Mouse (Mus musculus): ENCODE measurements around the gene Hoxd4. TPM values are rescaled to one million over a fixed set of nuclear protein-coding genes. Genes with fewer than 3 reads are reported as not detected.

The Hoxd4 gene
- total RNA-seq, 1 experiment: 0.94 TPM

- H3K36me3 ChIP-seq (ENCODE audit: control insufficient read depth, insufficient read depth, low read length, poor library complexity, severe bottlenecking): no peaks in the 10 kb centered on the region
- H3K27ac ChIP-seq (ENCODE audit: insufficient read depth, low read depth, low read length, poor library complexity, severe bottlenecking): no peak within 1 kb of the TSS
- in situ Hi-C loops (cut with MboI; ENCODE audit: low sequenced_read_pairs in 2 of 2, unreplicated experiment in 2 of 2): loop anchor here in 1 of 2 experiments (25.0 kb wide), 1 partner anchor 890 kb away; no protein-coding TSS in a partner anchor
- peak within 1 kb of the TSS; percentile 27 to 46; a peak in 3 of 4 replicates for H3K4me3 ChIP-seq (ENCODE audit: insufficient read depth in 1 of 2, low read depth in 1 of 2, low read length in 2 of 2, poor library complexity in 1 of 2, severe bottlenecking in 1 of 2)
- DNase-seq (ENCODE audit: low read depth, low spot score): no peak
- TF ChIP-seq ZC3H11A (IDR thresholded peaks at IDR 0.05; ENCODE audit: borderline replicate concordance, low read depth, low read length): no peak
- no peak for TF ChIP-seq MAFK (IDR thresholded peaks at IDR 0.05; ENCODE audit: insufficient read depth, low read depth, low read length)
- no peak for TF ChIP-seq HCFC1 (IDR thresholded peaks at IDR 0.05; ENCODE audit: borderline replicate concordance, insufficient read depth, low read length)
- TF ChIP-seq ZNF384 (IDR thresholded peaks at IDR 0.05; ENCODE audit: low read depth, low read length): no peak
- no peak for TF ChIP-seq CHD2 (IDR thresholded peaks at IDR 0.05; ENCODE audit: low read depth, low read length)
- no peak within 1 kb of the TSS for H3K9ac ChIP-seq (ENCODE audit: insufficient read depth, low read depth, low read length, poor library complexity, severe bottlenecking)
- H3K4me1 ChIP-seq (ENCODE audit: control insufficient read depth in 2 of 2, insufficient read depth in 2 of 2, low read length in 2 of 2, poor library complexity in 1 of 2): peaks cover 0 to 2% of the 10 kb centered on the region in 2 experiments; a peak in 1 of 4 replicates
- no peaks in the 10 kb centered on the region for H3K9me3 ChIP-seq (ENCODE audit: control insufficient read depth, insufficient read depth, low read depth, low read length)
These were observed 14.1 kb upstream of the Hoxd4 start, which contains the start of gene Hoxd9 for GRCm38 (mm10) chr2:74697567-74698121. Gene Hoxd9 (plus strand): TSS chr2:74697727.

GRCm38 (mm10) chr2:74698201-74699052, 13.3 kb upstream of the Hoxd4 start:
- no peaks in the 10 kb centered on the region for H3K9me3 ChIP-seq (ENCODE audit: control insufficient read depth, insufficient read depth, low read depth, low read length)
- H3K9ac ChIP-seq (ENCODE audit: insufficient read depth, low read depth, low read length, poor library complexity, severe bottlenecking): no peak overlapping the region
- peak overlapping the region; percentile 27 to 46; a peak in 3 of 4 replicates for H3K4me3 ChIP-seq (ENCODE audit: insufficient read depth in 1 of 2, low read depth in 1 of 2, low read length in 2 of 2, poor library complexity in 1 of 2, severe bottlenecking in 1 of 2)
- in situ Hi-C loops (cut with MboI; ENCODE audit: low sequenced_read_pairs in 2 of 2, unreplicated experiment in 2 of 2): loop anchor here in 1 of 2 experiments (25.0 kb wide), 1 partner anchor 889 kb away; no protein-coding TSS in a partner anchor
- peaks cover 0 to 2% of the 10 kb centered on the region in 2 experiments; a peak in 1 of 4 replicates for H3K4me1 ChIP-seq (ENCODE audit: control insufficient read depth in 2 of 2, insufficient read depth in 2 of 2, low read length in 2 of 2, poor library complexity in 1 of 2)
- TF ChIP-seq ZNF384 (IDR thresholded peaks at IDR 0.05; ENCODE audit: low read depth, low read length) (no peak), CHD2 (IDR thresholded peaks at IDR 0.05; ENCODE audit: low read depth, low read length) (no peak), ZC3H11A (IDR thresholded peaks at IDR 0.05; ENCODE audit: borderline replicate concordance, low read depth, low read length) (no peak), HCFC1 (IDR thresholded peaks at IDR 0.05; ENCODE audit: borderline replicate concordance, insufficient read depth, low read length) (no peak), MAFK (IDR thresholded peaks at IDR 0.05; ENCODE audit: insufficient read depth, low read depth, low read length) (no peak)
- DNase-seq (ENCODE audit: low read depth, low spot score): no peak
- H3K36me3 ChIP-seq (ENCODE audit: control insufficient read depth, insufficient read depth, low read length, poor library complexity, severe bottlenecking): no peaks in the 10 kb centered on the region
- H3K27ac ChIP-seq (ENCODE audit: insufficient read depth, low read depth, low read length, poor library complexity, severe bottlenecking): no peak overlapping the region

GRCm38 (mm10) chr2:74699053-74699430, 12.7 kb upstream of the Hoxd4 start:
- H3K9me3 ChIP-seq (ENCODE audit: control insufficient read depth, insufficient read depth, low read depth, low read length): no peaks in the 10 kb centered on the region
- H3K27ac ChIP-seq (ENCODE audit: insufficient read depth, low read depth, low read length, poor library complexity, severe bottlenecking): no peak overlapping the region
- no peak for DNase-seq (ENCODE audit: low read depth, low spot score)
- in situ Hi-C loops (cut with MboI; ENCODE audit: low sequenced_read_pairs in 2 of 2, unreplicated experiment in 2 of 2): loop anchor here in 1 of 2 experiments (25.0 kb wide), 1 partner anchor 888 kb away; no protein-coding TSS in a partner anchor
- H3K4me3 ChIP-seq (ENCODE audit: insufficient read depth in 1 of 2, low read depth in 1 of 2, low read length in 2 of 2, poor library complexity in 1 of 2, severe bottlenecking in 1 of 2): no peak overlapping the region
- no peaks in the 10 kb centered on the region for H3K36me3 ChIP-seq (ENCODE audit: control insufficient read depth, insufficient read depth, low read length, poor library complexity, severe bottlenecking)
- H3K9ac ChIP-seq (ENCODE audit: insufficient read depth, low read depth, low read length, poor library complexity, severe bottlenecking): no peak overlapping the region
- TF ChIP-seq CHD2 (IDR thresholded peaks at IDR 0.05; ENCODE audit: low read depth, low read length) (no peak), HCFC1 (IDR thresholded peaks at IDR 0.05; ENCODE audit: borderline replicate concordance, insufficient read depth, low read length) (no peak), MAFK (IDR thresholded peaks at IDR 0.05; ENCODE audit: insufficient read depth, low read depth, low read length) (no peak)
- H3K4me1 ChIP-seq (ENCODE audit: control insufficient read depth in 2 of 2, insufficient read depth in 2 of 2, low read length in 2 of 2, poor library complexity in 1 of 2): peaks cover 0 to 3% of the 10 kb centered on the region in 2 experiments; a peak in 1 of 4 replicates

- TF ChIP-seq ZNF384 (IDR thresholded peaks at IDR 0.05; ENCODE audit: low read depth, low read length) (no peak), MAFK (IDR thresholded peaks at IDR 0.05; ENCODE audit: insufficient read depth, low read depth, low read length) (no peak), HCFC1 (IDR thresholded peaks at IDR 0.05; ENCODE audit: borderline replicate concordance, insufficient read depth, low read length) (no peak), CHD2 (IDR thresholded peaks at IDR 0.05; ENCODE audit: low read depth, low read length) (no peak), ZC3H11A (IDR thresholded peaks at IDR 0.05; ENCODE audit: borderline replicate concordance, low read depth, low read length) (no peak)
- Histone ChIP-seq H3K4me3 (ENCODE audit: insufficient read depth in 1 of 2, low read depth in 1 of 2, low read length in 2 of 2, poor library complexity in 1 of 2, severe bottlenecking in 1 of 2) (no peak overlapping the region), H3K4me1 (ENCODE audit: control insufficient read depth in 2 of 2, insufficient read depth in 2 of 2, low read length in 2 of 2, poor library complexity in 1 of 2) (peaks cover 0 to 4% of the 10 kb centered on the region in 2 experiments; a peak in 1 of 4 replicates), H3K9ac (ENCODE audit: insufficient read depth, low read depth, low read length, poor library complexity, severe bottlenecking) (no peak overlapping the region), H3K9me3 (ENCODE audit: control insufficient read depth, insufficient read depth, low read depth, low read length) (no peaks in the 10 kb centered on the region), H3K36me3 (ENCODE audit: control insufficient read depth, insufficient read depth, low read length, poor library complexity, severe bottlenecking) (no peaks in the 10 kb centered on the region), H3K27ac (ENCODE audit: insufficient read depth, low read depth, low read length, poor library complexity, severe bottlenecking) (no peak overlapping the region)
- no peak for DNase-seq (ENCODE audit: low read depth, low spot score)
- in situ Hi-C loops (cut with MboI; ENCODE audit: low sequenced_read_pairs in 2 of 2, unreplicated experiment in 2 of 2): loop anchor here (5.0 to 25.0 kb wide), 3 partner anchors 442 to 887 kb away; no protein-coding TSS in a partner anchor
These were observed 11.8 kb upstream of the Hoxd4 start for GRCm38 (mm10) chr2:74699664-74700545.
